Comparison of ENCODE assay signal across 9 mouse cellular contexts in genomic region chr12:26404781-26405702, GRCm38 (mm10). TPM values are rescaled to one million over a fixed set of nuclear protein-coding genes. Genes with fewer than 3 reads are reported as not detected.
DNase-seq lines count a peak whose midpoint lies in the region; ATAC-seq and TF ChIP-seq lines count a peak whose summit lies in the region.
"Had no signal": no experiment of that assay in that cellular context is flagged by ENCODE, and none has a peak within 500 bp of the region (broad histone marks: within the 10 kb centered on the region; RNA-seq: fewer than 3 reads in every experiment).

No protein-coding gene starts in this region.

- H3K27me3 ChIP-seq in kidney, adult 2 months (replicated peaks; ENCODE audit: control insufficient read depth, insufficient read depth, low read length), result no peaks in the 10 kb centered on the region
- no peaks in the 10 kb centered on the region for H3K27me3 ChIP-seq in Patski
- H3K27me3 ChIP-seq in heart, postnatal 0 days (ENCODE audit: control insufficient read depth, insufficient read depth, low read length), result 0 out of 2 replicates have a peak, but pooled peaks cover 3% of the 10 kb centered on the region
- no peaks in the 10 kb centered on the region for H3K27me3 ChIP-seq in lung, embryonic 16.5 days (ENCODE audit: control insufficient read depth, insufficient read depth, low read depth, low read length)

- peak overlapping the region; percentile 41 for H3K4me2 ChIP-seq in heart, postnatal 0 days (ENCODE audit: low read depth, low read length)
- no peak overlapping the region; the same call in 1 of the 2 replicates for H3K4me2 ChIP-seq in lung, embryonic 16.5 days (ENCODE audit: low read depth, low read length)

- H3K9ac ChIP-seq in heart, postnatal 0 days (replicated peaks; ENCODE audit: low read depth, low read length), result no peak overlapping the region
- H3K9ac ChIP-seq in lung, embryonic 16.5 days (ENCODE audit: low read length), result 0 out of 2 replicates have a peak overlapping the region, but pooled peaks have one; percentile 3

- no peak overlapping the region for H3K4me3 ChIP-seq in kidney, adult 2 months (ENCODE audit: insufficient read depth, low read depth, low read length)
- no peak overlapping the region for H3K4me3 ChIP-seq in heart, postnatal 0 days (ENCODE audit: low read depth, low read length)
- no peak overlapping the region for H3K4me3 ChIP-seq in lung, embryonic 16.5 days (ENCODE audit: low read length)

- no peaks in the 10 kb centered on the region for H3K9me3 ChIP-seq in heart, postnatal 0 days (replicated peaks; ENCODE audit: control insufficient read depth, low read length)
- H3K9me3 ChIP-seq in lung, embryonic 16.5 days (ENCODE audit: control insufficient read depth, low read length), result no peaks in the 10 kb centered on the region

- CTCF ChIA-PET in Patski (lab: Charles Lee), result interaction anchor here (1.3 to 2.8 kb wide), 2 partner anchors 31 to 90 kb away, joined by 3 to 6 read pairs; no protein-coding TSS in a partner anchor

- TF ChIP-seq POLR2A in kidney, adult 2 months (IDR thresholded peaks at IDR 0.05; ENCODE audit: low read depth, low read length), result no peak

- 69% methylated on average over 11 of the region's 11 CpGs for WGBS in kidney, adult 2 months
- WGBS in heart, postnatal 0 days, result 29% methylated on average over 11 of the region's 11 CpGs
- 39% methylated on average over 11 of the region's 11 CpGs for WGBS in lung, embryonic 16.5 days

- 0 out of 2 replicates have a peak, but pooled peaks cover 4% of the 10 kb centered on the region for H3K4me1 ChIP-seq in kidney, adult 2 months (ENCODE audit: control insufficient read depth, insufficient read depth, low read length)
- peaks cover 38% of the 10 kb centered on the region for H3K4me1 ChIP-seq in heart, postnatal 0 days (ENCODE audit: control insufficient read depth, insufficient read depth)
- peaks cover 72% of the 10 kb centered on the region for H3K4me1 ChIP-seq in lung, embryonic 16.5 days (replicated peaks; ENCODE audit: control insufficient read depth, insufficient read depth, low read length)

- ATAC-seq in Patski, result peak; percentile 77
- peak; percentile 52 for ATAC-seq in heart, postnatal 0 days (ENCODE audit: insufficient read depth, low read depth)
- peak; percentile 68 for ATAC-seq in lung, embryonic 16.5 days (ENCODE audit: low read depth)
- ATAC-seq in activated CD4-positive, CD25-positive, alpha-beta regulatory T cell, adult 4 months, result no peak

- POLR2A ChIA-PET in Patski (lab: Charles Lee), result no interaction called here

- H3K27ac ChIP-seq in kidney, adult 2 months (ENCODE audit: insufficient read depth, low read depth, low read length), result no peak overlapping the region
- peak overlapping the region; percentile 56 for H3K27ac ChIP-seq in heart, postnatal 0 days (ENCODE audit: low read depth)
- peak overlapping the region; percentile 75 for H3K27ac ChIP-seq in lung, embryonic 16.5 days (ENCODE audit: low read length)

- in situ Hi-C loops in Patski (cut with MboI; ENCODE audit: low pct_unique_long_range_greater_than_20kb), result loop anchor here (25.0 kb wide), 1 partner anchor 1318 kb away; the partner anchor contains the start of gene Id2

- no peaks in the 10 kb centered on the region for H3K36me3 ChIP-seq in kidney, adult 2 months (ENCODE audit: control insufficient read depth, insufficient read depth, low read length)
- H3K36me3 ChIP-seq in heart, postnatal 0 days (replicated peaks; ENCODE audit: control insufficient read depth, insufficient read depth, low read length), result no peaks in the 10 kb centered on the region
- H3K36me3 ChIP-seq in lung, embryonic 16.5 days (ENCODE audit: control insufficient read depth, insufficient read depth, low read length), result peaks cover 5% of the 10 kb centered on the region; the same call in 1 of the 2 replicates
- H3K36me3 ChIP-seq: G1E had no signal

- DNase-seq in kidney, adult 2 months, result peak; percentile 64
- no peak for DNase-seq in kidney, postnatal 14 days
- DNase-seq in Patski (ENCODE audit: low read depth, low spot score), result peak; percentile 17
- DNase-seq in cerebellum, postnatal 25 days, result peak; percentile 61 to 68
- DNase-seq in heart, postnatal 0 days (ENCODE audit: low spot score), result peak; percentile 67
- no peak for DNase-seq in spleen, postnatal 4 days (ENCODE audit: low spot score in 2 of 2)

- no peak for TF ChIP-seq CTCF in kidney, adult 2 months (conservative IDR thresholded peaks at IDR 0.05; ENCODE audit: insufficient read depth, insufficient read length, low read depth, low read length)
- TF ChIP-seq CTCF in Patski (IDR thresholded peaks at IDR 0.05), result no peak
- TF ChIP-seq CTCF in heart, postnatal 0 days (IDR thresholded peaks at IDR 0.05; ENCODE audit: low read depth), result no peak

- TF ChIP-seq EP300 in heart, postnatal 0 days (IDR thresholded peaks at IDR 0.05; ENCODE audit: low read depth), result no peak

RNA-seq across cellular contexts. Expression of gene Rnf144a, which starts 10.0 kb away (rescaled TPM):
- 12.6 and 12.7 TPM in 2 replicates for polyA plus RNA-seq in kidney, adult 2 months (2012; rRNA removed)
- 8.4 TPM for polyA plus RNA-seq in Patski (2021)
- total RNA-seq in heart, postnatal 0 days (2014; rRNA removed; ENCODE audit: low replicate concordance), result 6.8 and 8.5 TPM in 2 replicates
- 9.1 and 9.4 TPM in 2 replicates for polyA plus RNA-seq in heart, postnatal 0 days (2015; fragmentation: Nextera tagmentation; extraction: Ambion mirVana)
- polyA plus RNA-seq in lung, embryonic 16.5 days (2015; fragmentation: Nextera tagmentation; extraction: Ambion mirVana), result 49.5 and 51.3 TPM in 2 replicates
- 1 to 10 TPM; 3.2 to 5.1 TPM for polyA plus RNA-seq in activated CD4-positive, CD25-positive, alpha-beta regulatory T cell, adult 4 months (2017; shearing (Covaris generic))
- polyA plus RNA-seq: G1E had no signal

RNA-seq across cellular contexts. Expression of gene Rsad2, which starts 51.2 kb away (rescaled TPM):
- polyA plus RNA-seq in kidney, adult 2 months (2012; rRNA removed), result 17.6 and 19.8 TPM in 2 replicates
- polyA plus RNA-seq in Patski (2021), result 0.28 TPM
- total RNA-seq in heart, postnatal 0 days (2014; rRNA removed; ENCODE audit: low replicate concordance), result 4.3 and 7.1 TPM in 2 replicates
- polyA plus RNA-seq in heart, postnatal 0 days (2015; fragmentation: Nextera tagmentation; extraction: Ambion mirVana), result 3.0 and 4.8 TPM in 2 replicates
- 0.84 and 1.3 TPM in 2 replicates for polyA plus RNA-seq in lung, embryonic 16.5 days (2015; fragmentation: Nextera tagmentation; extraction: Ambion mirVana)
- 1 to 10 TPM; 2.7 to 3.6 TPM for polyA plus RNA-seq in activated CD4-positive, CD25-positive, alpha-beta regulatory T cell, adult 4 months (2017; shearing (Covaris generic))
- polyA plus RNA-seq: G1E had no signal

Comparison
In these comparisons a context has a peak if more than half of its experiments do, and no peak if none do; other contexts are left out.
1. DNase-seq: peak in kidney, adult 2 months (single experiment), Patski (single experiment), cerebellum, postnatal 25 days (2 of 2) and heart, postnatal 0 days (single experiment); none in kidney, postnatal 14 days (single experiment) and spleen, postnatal 4 days (0 of 2).